Mouse (Mus musculus) left cerebral cortex, adult 18-20 months (tissue): ENCODE data around the gene Arfgap1. TPM values are rescaled to one million over a fixed set of nuclear protein-coding genes. Genes with fewer than 3 reads are reported as not detected.

Experiments
- DNase-seq, 2 experiments: peaks; one replicate each; pipeline ENCODE4 v3.0.0; 2021 to 2022; ENCODE audit warnings: low spot score in 2 of 2, mixed read lengths in 1 of 2
- total RNA-seq, 2 experiments: library from RNA; stranded (reverse); gene quantifications; 2 replicates each; pipeline ENCODE4 v1.2.3; 2021

The Arfgap1 gene
- total RNA-seq, 2 experiments from 2014 or later = 141 to 151 TPM

GRCm38 (mm10) chr2:180981133-180981532 is 14.1 kb downstream of the Arfgap1 start:
- no peak for DNase-seq

- DNase-seq = no peak
Observed at GRCm38 (mm10) chr2:180985635-180986034, 18.6 kb downstream of the Arfgap1 start.

DNA sequence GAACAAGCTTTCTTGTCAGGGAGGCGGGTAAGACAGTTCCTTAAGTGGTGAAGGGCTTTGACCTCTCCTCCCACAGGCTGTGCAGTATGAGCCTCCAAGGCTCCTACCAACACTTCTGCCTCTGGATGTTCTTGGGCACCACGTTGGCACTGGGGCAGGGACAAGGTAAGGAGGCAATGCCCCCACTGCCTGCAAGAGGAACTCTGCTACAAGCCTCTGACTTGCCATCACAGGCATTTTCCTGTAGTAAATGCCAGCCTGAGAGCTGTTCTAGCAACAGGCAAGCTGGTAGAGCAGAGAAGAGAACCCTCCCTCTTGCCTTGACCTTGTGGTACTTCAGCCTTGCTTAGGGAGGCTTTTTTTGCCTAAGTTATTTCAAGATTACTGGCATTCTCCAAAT is 19.4 kb downstream of the Arfgap1 start, which contains the start of gene Col20a1:
TSS of gene Col20a1 (plus strand) at position 87 of the 400 bp plus-strand sequence.
- DNase-seq = no peak

DNA sequence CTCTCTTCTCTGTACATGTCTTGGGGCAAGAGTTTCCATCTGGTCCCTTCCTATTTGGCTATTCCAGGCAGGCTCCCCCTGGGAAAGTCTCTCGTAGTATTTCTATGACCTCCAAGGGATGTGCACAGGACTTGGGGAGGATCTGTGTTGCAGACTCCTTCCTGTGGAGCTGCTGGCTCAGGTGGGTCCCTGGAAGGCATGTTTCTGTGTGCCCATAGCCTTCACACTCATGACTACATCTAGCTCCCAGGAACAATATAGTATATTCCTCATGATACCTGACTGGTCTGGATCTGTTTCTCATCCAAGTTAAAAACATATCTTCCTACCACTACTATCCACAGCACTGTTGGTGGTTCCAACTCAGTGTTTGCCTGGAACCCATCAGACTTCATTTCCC is 20.0 kb downstream of the Arfgap1 start:
- no peak for DNase-seq

GRCm38 (mm10) chr2:180987432-180988030 is 20.5 kb downstream of the Arfgap1 start:
- DNase-seq = no peak

- no peak for DNase-seq
Observed at GRCm38 (mm10) chr2:180988347-180988913, 21.4 kb downstream of the Arfgap1 start.

GRCm38 (mm10) chr2:180988948-180989347 is 21.9 kb downstream of the Arfgap1 start:
- DNase-seq = no peak

DNA sequence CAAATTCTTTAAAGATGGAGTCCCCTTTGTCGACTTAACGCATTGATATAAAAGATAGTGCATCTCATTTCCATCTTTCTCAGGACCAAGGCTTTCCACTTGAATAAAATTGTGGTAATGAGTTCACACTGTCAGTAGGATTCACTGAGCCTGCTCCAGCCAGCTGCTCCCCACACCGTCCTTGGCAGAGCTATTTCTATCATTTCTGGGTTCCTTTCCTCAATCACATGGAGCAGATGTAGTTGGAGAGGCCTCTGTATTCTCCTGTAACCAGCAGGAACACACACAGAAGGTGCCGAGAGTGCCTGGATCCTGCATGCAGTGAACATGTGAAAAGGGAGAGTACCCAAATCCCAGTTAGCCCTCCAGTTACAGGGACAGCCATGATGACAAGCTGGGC is 23.3 kb downstream of the Arfgap1 start:
- no peak for DNase-seq

GRCm38 (mm10) chr2:180994360-180994759 is 27.3 kb downstream of the Arfgap1 start:
- DNase-seq = no peak

GRCm38 (mm10) chr2:180995457-180995856 is 28.4 kb downstream of the Arfgap1 start:
- DNase-seq = no peak

- DNase-seq = peak; percentile 44 to 53
Observed at GRCm38 (mm10) chr2:180996436-180996835, 29.4 kb downstream of the Arfgap1 start.

- no peak for DNase-seq
Observed at GRCm38 (mm10) chr2:180996905-180997304, 29.9 kb downstream of the Arfgap1 start.

- DNase-seq = no peak
Observed at GRCm38 (mm10) chr2:181007054-181007453, 40.0 kb downstream of the Arfgap1 start.

- no peak for DNase-seq
Observed at GRCm38 (mm10) chr2:181008339-181008738, 41.3 kb downstream of the Arfgap1 start.

DNA sequence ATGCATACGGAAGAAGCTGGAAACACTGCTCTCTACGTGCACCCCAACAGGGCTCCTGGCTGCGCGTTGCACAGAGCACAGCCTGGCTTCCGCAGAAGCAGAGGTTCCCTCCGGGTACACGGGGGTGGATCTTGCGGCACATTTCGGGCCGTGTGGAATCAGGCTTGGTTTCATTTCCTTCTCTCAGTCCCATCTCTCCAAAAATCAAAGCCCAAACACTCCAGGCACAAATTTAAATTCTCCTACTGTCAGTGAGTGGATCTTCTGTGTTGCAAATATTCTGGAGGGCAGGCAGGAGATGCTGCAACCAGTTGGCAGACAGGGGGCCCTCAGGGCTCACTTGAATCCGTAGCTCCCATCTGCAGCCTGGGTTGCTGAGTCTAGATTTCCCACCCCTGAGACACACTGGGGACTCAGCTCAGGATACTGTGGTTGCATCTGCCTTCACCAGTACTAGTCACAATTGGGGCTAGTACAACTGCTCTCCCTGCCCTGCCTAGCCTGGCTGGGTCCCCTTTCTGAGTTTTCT is 64.4 kb downstream of the Arfgap1 start:
- DNase-seq = peak in 1 of 2 experiments; percentile 35

Other genes with a start within 250 kb of the Arfgap1 start
- gene Slc17a9, start 242.0 kb upstream of the Arfgap1 start, total RNA-seq = under 1 TPM; 0.26 to 0.37 TPM
- under 1 TPM in 1 of 2 experiments, not detected in 1; 0.14 TPM for gene Bhlhe23, start 190.3 kb upstream of the Arfgap1 start, total RNA-seq
- 10 to 100 TPM; 59.0 to 59.7 TPM for gene Ythdf1, start 46.3 kb upstream of the Arfgap1 start, total RNA-seq
- not detected for gene Birc7, start 38.2 kb upstream of the Arfgap1 start, total RNA-seq
- gene Nkain4, start 12.5 kb upstream of the Arfgap1 start, total RNA-seq = 10 to 100 TPM; 43.2 to 44.2 TPM
- 1 to 10 TPM in 1 of 2 experiments, under 1 TPM in 1; 0.82 to 1.1 TPM for gene Col20a1, start 19.3 kb downstream of the Arfgap1 start, total RNA-seq
- gene Chrna4, start 76.3 kb downstream of the Arfgap1 start, total RNA-seq = 10 to 100 TPM; 36.5 to 41.2 TPM
- 100 to 1,000 TPM; 264 to 274 TPM for gene Kcnq2, start 168.1 kb downstream of the Arfgap1 start, total RNA-seq
- 1,000 to 10,000 TPM; 1,361 to 1,429 TPM for gene Eef1a2, start 189.8 kb downstream of the Arfgap1 start, total RNA-seq
- 10 to 100 TPM; 74.7 to 76.8 TPM for gene Ppdpf, start 220.0 kb downstream of the Arfgap1 start, total RNA-seq
- gene Ptk6, start 235.6 kb downstream of the Arfgap1 start, total RNA-seq = not detected
- under 1 TPM; 0.33 to 0.46 TPM for gene Srms, start 246.0 kb downstream of the Arfgap1 start, total RNA-seq